Mouse (Mus musculus) cortical plate, adult 2 months (tissue): ENCODE results near the gene Il23a. TPM values are rescaled to one million over a fixed set of nuclear protein-coding genes. Genes with fewer than 3 reads are reported as not detected.

Source experiments
- H3K27ac ChIP-seq: fragments of 200-500 bp; 2 replicates; pipeline ENCODE4 v1.5.1; 2012; ENCODE audit warnings: low read length, control low read depth, inconsistent platforms; ENCODE audit not compliant: insufficient read depth
- H3K4me1 ChIP-seq: fragments of 200-500 bp; 2 replicates; pipeline ENCODE4 v1.6.1; 2011; ENCODE audit warnings: low read length; ENCODE audit not compliant: control insufficient read depth, insufficient read depth
- H3K4me3 ChIP-seq: fragments of 200-500 bp; 2 replicates; pipeline ENCODE4 v1.5.1; 2011; ENCODE audit warnings: mild to moderate bottlenecking, low read length, control low read depth; ENCODE audit not compliant: insufficient read depth
- CTCF ChIP-seq: fragments of 200-500 bp; IDR thresholded peaks from 2 replicates; pipeline ENCODE4 v1.5.1; 2011; ENCODE audit warnings: mild to moderate bottlenecking, control low read depth, low read length; ENCODE audit not compliant: insufficient read depth; ENCODE audit errors: extremely low read depth
- POLR2A ChIP-seq: fragments of 200-500 bp; IDR thresholded peaks from 2 replicates; pipeline ENCODE4 v1.6.1; 2011; ENCODE audit warnings: mild to moderate bottlenecking, low read length, control low read depth; ENCODE audit not compliant: insufficient read depth; ENCODE audit errors: extremely low read depth
- polyA plus RNA-seq: library from polyadenylated mRNA; depleted of rRNA; stranded (reverse); fragments of >200 nt; gene quantifications from 2 replicates; pipeline ENCODE4 v1.2.3, GENCODE M21; 2012; rRNA removed

The Il23a gene
- 0.54 and 0.55 TPM in 2 replicates for polyA plus RNA-seq

DNA sequence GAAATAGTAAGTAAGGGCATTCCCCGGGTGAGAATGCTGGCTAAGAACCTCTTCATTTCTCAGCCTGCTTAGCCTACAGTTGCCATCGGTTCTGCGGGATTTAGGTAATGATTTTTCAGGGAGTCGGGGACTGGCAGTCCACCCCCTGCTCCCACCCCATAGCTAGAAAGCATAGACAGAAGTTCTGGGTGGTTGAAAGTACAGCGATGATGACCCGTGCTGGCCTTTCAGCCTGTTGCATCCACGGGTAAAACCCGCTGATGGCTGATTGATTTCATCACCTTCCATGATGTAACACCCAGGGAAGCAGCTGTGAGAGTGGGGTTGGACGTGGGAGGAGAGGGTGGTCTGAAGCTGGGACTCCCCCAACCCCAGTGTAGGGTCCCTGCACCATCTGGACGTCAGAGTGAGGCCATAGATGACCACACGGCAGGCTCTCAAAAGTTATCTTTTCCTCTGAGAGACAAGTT lies at the start of gene Il23a:
Il23a (minus strand) TSS at position 51 of the 470 bp plus-strand sequence.
- Histone ChIP-seq H3K4me3 (no peak within 1 kb of the TSS), H3K27ac (no peak within 1 kb of the TSS), H3K4me1 (peaks cover 3% of the 10 kb centered on the region)
- TF ChIP-seq CTCF (no peak), POLR2A (no peak)

DNA sequence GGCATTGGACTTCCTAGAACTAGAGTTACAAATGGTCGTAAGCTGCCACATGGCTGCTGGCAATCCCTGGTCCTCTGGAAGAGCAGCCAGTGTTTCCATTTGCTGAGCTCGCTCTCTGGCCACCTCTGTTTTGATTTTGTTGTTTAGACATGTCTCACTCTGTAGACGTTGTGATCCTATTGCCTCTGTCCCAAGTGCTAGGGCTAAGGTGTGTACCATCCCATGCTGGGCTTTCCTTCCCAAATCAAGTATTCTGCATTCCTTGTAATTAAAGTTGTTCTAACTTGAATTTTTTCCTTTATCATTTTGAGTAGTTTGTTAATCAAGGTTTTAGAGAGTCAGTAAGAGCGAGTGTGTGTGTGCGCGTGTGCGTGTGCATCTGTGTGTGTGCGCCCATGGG lies 49.0 kb upstream of the Il23a start:
- Histone ChIP-seq H3K4me1 (peaks cover 10% of the 10 kb centered on the region), H3K4me3 (no peak overlapping the region), H3K27ac (no peak overlapping the region)
- TF ChIP-seq POLR2A (no peak), CTCF (no peak)

DNA sequence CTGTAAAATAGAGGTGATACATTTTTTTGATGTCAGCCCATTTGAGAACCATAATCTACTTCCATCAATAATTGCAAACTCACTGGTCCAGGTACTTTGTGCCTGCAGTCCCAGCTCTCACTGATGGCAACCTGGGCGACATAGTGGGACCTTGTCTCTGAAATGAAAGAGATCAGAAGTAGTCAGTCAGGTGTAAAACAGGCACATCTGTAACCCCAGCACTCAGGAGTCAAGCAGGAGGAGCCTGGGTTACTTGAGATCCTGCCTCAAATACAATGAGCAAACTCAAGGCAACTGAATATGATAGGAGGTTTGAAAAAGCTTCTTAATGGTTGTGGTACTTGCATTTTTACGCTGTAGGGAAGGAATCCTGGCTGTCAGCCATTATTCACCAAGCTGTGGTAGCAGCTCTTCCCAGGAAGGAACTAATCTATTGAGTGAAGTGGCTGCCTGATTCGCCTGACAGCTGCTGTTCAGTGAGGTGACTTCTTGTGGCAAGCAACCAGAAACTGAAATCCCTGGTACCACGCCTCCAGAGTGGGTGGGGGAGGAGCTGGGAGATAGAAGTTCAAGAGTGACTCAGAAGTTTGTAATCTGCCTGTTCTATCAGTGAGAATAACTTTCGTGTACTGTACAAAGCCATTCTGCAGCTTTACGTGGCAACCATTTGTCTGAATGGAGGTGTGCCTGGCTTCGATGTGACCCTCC lies 46.2 kb upstream of the Il23a start:
- Histone ChIP-seq H3K4me3 (no peak overlapping the region), H3K27ac (no peak overlapping the region; the same call in 1 of the 2 replicates), H3K4me1 (peaks cover 12% of the 10 kb centered on the region)
- TF ChIP-seq POLR2A, result no peak
- no peak for TF ChIP-seq CTCF

DNA sequence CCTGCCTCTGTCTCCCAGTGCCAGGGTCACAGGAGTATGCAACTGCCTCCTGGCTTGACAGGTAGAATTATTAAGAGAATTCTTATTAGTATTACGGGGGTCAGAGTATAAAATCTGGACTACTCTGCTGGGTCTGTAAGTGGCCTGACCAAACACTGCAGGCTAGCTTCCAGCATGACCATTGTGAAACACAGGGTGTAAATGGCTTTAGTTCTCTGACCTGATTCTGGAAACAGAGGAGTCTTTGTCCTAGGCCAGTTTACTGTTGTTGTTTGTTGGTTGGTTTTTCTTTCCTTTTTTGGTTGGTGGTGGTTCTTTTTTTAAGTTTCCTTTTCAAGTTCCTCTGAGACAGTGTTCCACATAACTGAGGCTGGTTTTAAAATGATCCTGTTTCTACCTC lies 44.9 kb upstream of the Il23a start:
- Histone ChIP-seq H3K27ac (peak overlapping the region; percentile 78), H3K4me3 (no peak overlapping the region), H3K4me1 (peaks cover 14% of the 10 kb centered on the region)
- TF ChIP-seq CTCF, result no peak
- no peak for TF ChIP-seq POLR2A

DNA sequence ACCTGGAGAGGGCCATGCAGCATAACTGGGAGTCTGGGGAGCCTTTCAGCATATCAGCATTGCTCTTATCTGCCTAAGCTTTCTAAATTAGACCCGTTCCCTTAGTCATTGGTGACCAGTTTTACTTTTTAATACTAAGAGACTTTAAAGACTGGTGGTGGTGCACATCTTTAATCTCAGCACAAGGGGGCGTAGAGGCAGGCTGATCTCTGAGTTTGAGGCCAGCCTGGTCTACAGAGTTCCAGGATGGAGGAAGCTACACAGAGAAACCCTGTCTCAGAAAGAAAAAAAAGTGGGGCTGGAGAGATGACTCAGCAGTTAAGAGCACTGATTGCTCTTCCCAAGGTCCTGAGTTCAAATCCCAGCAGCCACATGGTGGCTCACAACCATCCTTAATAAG lies 41.7 kb upstream of the Il23a start:
- H3K27ac ChIP-seq, result no peak overlapping the region; the same call in 1 of the 2 replicates
- TF ChIP-seq POLR2A, result no peak
- TF ChIP-seq CTCF, result no peak
- H3K4me3 ChIP-seq, result no peak overlapping the region
- peaks cover 9% of the 10 kb centered on the region; the same call in 1 of the 2 replicates for H3K4me1 ChIP-seq

DNA sequence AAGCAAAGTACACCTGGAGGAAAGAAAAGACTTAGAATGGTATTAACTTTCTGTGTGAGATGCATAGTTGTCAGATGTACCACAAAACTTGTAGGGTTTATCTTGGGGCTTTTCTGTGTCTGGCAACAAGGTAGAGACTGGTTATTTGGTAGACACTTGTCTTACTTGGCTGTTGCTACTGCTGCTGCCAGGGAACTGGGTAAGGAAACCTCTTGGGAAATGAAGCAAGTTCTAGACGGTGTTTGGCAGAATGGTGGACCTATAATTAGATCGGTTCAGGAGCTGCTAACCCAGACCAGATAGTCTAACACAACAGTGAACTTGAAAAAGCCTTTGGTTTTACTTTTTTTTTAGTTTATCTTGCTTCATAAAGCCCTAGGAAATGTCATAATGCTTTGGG lies 40.4 kb upstream of the Il23a start:
- Histone ChIP-seq H3K4me3 (peak overlapping the region; percentile 51; the same call in 1 of the 2 replicates), H3K27ac (0 out of 2 replicates have a peak overlapping the region, but pooled peaks have one; percentile 93), H3K4me1 (peaks cover 6% of the 10 kb centered on the region; the same call in 1 of the 2 replicates)
- no peak for TF ChIP-seq CTCF
- no peak for TF ChIP-seq POLR2A

DNA sequence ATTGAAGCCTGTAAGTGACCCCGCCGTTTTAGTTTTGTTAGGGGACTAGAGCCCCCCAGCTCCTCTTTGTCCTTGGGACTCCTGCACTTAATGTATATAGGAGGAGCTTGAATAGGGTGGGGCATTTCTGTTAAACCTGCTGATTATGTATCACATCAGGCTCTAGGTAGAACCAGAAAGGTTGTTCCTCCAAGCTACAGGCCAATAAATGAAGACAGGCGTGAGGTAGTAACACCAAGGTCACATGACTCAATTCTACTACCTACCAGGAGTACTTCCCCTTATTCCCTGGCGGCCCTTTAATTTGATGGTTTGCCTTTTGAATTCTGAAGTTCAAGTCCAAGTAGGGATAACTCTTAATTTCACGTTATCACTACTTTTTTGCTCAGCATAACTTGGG lies 39.9 kb upstream of the Il23a start:
- Histone ChIP-seq H3K27ac (peak overlapping the region; percentile 93), H3K4me3 (peak overlapping the region; percentile 51), H3K4me1 (peaks cover 6% of the 10 kb centered on the region; the same call in 1 of the 2 replicates)
- no peak for TF ChIP-seq POLR2A
- no peak for TF ChIP-seq CTCF

DNA sequence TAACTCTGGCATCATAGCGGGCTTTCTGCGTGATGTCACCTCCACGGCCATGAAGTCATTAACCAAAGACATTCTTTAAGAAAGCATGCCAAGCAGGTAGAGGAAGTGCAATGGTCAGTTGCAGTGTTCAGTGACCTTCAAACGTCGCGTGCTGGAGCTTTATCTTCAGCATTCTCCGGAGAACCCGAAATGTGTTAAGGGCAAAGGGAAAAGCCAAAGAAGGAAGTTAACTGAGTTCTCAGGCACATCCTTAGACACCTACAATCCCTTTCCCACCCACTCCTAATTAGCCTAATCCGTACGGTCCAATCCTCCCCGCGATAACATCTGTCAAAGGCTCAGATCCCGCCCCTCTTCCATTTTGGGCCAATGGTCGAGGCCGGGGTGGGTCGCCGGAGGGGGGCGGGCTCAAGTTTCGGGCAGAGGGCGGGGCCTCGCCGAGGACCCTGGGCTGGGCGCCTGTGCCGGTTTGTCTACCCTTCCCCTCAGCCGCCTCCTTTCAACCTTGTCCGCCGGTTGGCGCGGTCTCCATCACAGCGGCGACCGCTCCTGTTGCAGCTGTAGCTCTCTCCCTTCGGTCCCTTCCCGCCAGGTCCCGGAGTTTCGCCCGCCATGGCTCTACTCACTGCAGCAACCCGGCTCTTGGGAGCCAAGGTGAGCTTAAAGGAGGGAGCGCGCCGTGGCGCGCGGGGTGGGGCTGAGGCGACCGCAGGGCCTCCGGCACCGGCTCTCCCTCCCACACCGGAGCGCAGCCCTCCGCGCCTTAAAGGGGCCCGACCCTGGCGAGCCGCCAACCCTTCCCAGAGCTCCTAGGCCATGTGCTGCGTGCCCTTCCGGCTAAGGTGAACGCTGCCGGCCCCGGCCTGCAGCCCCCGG lies 39.0 kb upstream of the Il23a start, which contains the start of gene Cs:
Cs (plus strand) TSS at position 429 of the 876 bp plus-strand sequence.
- H3K4me1 ChIP-seq, result peaks cover 4% of the 10 kb centered on the region; the same call in 1 of the 2 replicates
- peak within 1 kb of the TSS; percentile 51 for H3K4me3 ChIP-seq
- peak within 1 kb of the TSS; percentile 93 for H3K27ac ChIP-seq
- TF ChIP-seq POLR2A, result peak; percentile 85; the same call in 1 of the 2 replicates
- no peak for TF ChIP-seq CTCF

DNA sequence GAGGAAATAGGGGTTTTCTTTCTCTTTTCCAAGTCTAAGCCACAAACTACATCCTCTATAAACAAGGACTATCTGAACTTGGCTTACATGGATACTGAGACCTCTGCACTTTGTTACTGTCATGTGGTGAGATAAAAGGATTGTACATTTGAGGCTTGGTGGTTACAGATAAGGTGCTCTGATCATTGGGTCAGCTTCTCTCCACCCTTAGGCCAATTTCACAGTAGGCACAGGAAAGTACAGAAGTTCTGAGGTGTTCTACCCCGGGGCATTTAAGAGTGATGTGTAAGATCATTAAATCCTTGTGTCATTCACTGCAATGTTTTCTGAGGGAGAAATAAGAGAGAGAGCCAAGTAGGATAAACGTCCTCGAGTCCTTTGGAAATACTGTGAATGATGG lies 38.0 kb upstream of the Il23a start:
- Histone ChIP-seq H3K27ac (no peak overlapping the region), H3K4me1 (peaks cover 4% of the 10 kb centered on the region; the same call in 1 of the 2 replicates), H3K4me3 (peak overlapping the region; percentile 51; the same call in 1 of the 2 replicates)
- TF ChIP-seq CTCF (no peak), POLR2A (no peak)

DNA sequence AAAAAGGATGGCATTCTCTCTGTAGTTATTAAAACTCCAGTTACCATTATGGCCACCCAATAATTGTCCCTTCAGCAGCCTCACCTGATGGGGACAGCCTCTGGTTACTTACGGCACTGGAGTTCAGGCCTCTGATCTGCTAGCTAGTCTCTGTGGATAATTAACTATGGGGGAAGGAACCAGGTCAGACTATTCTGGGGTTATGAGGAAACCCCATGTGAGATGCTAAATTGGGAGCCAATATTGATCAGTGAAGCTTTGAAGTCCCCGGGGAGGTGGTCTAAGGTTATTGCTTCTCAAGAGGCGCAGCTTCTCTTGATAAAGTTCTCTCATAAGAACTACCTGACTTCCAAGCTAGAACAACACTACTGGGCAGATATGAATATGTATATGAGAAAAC lies 37.6 kb upstream of the Il23a start:
- Histone ChIP-seq H3K4me3 (no peak overlapping the region), H3K27ac (no peak overlapping the region), H3K4me1 (peaks cover 4% of the 10 kb centered on the region; the same call in 1 of the 2 replicates)
- no peak for TF ChIP-seq CTCF
- TF ChIP-seq POLR2A, result no peak
